Mouse (Mus musculus) lung, adult 2 months (tissue): ENCODE results near the gene Lemd2.

Experiments used
- CTCF ChIP-seq: fragments of 200-500 bp; IDR thresholded peaks from 2 replicates; pipeline ENCODE4 v1.5.1; 2011; ENCODE audit warnings: mild to moderate bottlenecking, low read length, control low read depth; ENCODE audit not compliant: insufficient read depth
- POLR2A ChIP-seq: fragments of 200-500 bp; IDR thresholded peaks from 2 replicates; pipeline ENCODE4 v1.6.1; 2011; ENCODE audit warnings: low read depth, mild to moderate bottlenecking, control low read depth, low read length, borderline replicate concordance; ENCODE audit errors: extremely low read depth

- TF ChIP-seq POLR2A = no peak
- no peak for TF ChIP-seq CTCF
Measured at GRCm38 (mm10) chr17:27152976-27153723, 51.1 kb downstream of the Lemd2 start.
